17 mouse cellular contexts compared by ENCODE assay signal in the genomic region with DNA sequence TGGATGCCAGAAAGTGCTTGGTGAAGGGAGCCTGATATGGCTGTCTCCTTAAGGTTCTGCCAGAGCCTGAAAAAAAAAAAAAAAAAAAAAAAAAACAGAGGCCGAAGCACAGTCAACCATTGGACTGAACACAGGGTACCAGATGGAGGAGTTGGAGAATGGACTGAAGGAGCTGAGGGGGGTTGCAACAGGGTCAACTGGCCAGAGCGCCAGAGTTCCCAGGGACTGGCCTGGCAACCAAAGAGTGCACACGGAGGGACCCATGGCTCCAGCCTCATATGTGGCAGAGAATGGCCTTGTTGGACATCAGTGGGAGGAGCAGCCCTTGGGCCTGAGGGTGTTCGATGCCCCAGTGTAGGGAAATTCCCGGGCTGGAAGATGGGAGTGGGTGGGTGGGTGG.
DNase-seq lines count a peak whose midpoint lies in the region; ATAC-seq and TF ChIP-seq lines count a peak whose summit lies in the region.
"Had no signal": no experiment of that assay in that cellular context is flagged by ENCODE, and none has a peak within 500 bp of the region (broad histone marks: within the 10 kb centered on the region; RNA-seq: fewer than 3 reads in every experiment).

No protein-coding gene starts in this region.

- H3K4me3 ChIP-seq in stomach, postnatal 0 days (ENCODE audit: low read depth, low read length): no peak overlapping the region
- H3K4me3 ChIP-seq: embryonic facial prominence, embryonic 10.5 days; embryonic facial prominence, embryonic 12.5 days; forebrain, embryonic 13.5 days; forebrain, embryonic 15.5 days had no signal

- no peaks in the 10 kb centered on the region for H3K36me3 ChIP-seq in stomach, postnatal 0 days (ENCODE audit: control insufficient read depth, insufficient read depth, low read length)
- H3K36me3 ChIP-seq: embryonic facial prominence, embryonic 10.5 days; embryonic facial prominence, embryonic 12.5 days; forebrain, embryonic 15.5 days had no signal

- peak; percentile 23 to 59 for DNase-seq in cerebellum, postnatal 10 days
- DNase-seq in cerebellum, adult 11-12 months: no peak
- DNase-seq in cerebellum, postnatal 25 days: peak; percentile 11 to 14
- no peak for DNase-seq in cerebellum, postnatal 4 days (ENCODE audit: low spot score in 2 of 2)
- peak; percentile 8 for DNase-seq in brain, adult 2 months (ENCODE audit: low read depth, low spot score)
- no peak for DNase-seq in stomach, postnatal 0 days (ENCODE audit: low spot score)
- DNase-seq: adrenal gland, adult 2 months; adrenal gland, postnatal 10 days; adrenal gland, postnatal 25 days; cerebellum, adult 11 months; cerebellum, adult 8-10 months; cerebellum, postnatal 36 days; forebrain, postnatal 0 days had no signal

- no peak for TF ChIP-seq CTCF in stomach, postnatal 0 days (IDR thresholded peaks at IDR 0.05; ENCODE audit: low read depth)

- H3K27me3 ChIP-seq in stomach, postnatal 0 days (ENCODE audit: control insufficient read depth, insufficient read depth, low read length): no peaks in the 10 kb centered on the region
- H3K27me3 ChIP-seq: embryonic facial prominence, embryonic 12.5 days; forebrain, embryonic 13.5 days; forebrain, embryonic 15.5 days had no signal

- TF ChIP-seq EP300 in stomach, postnatal 0 days (optimal IDR thresholded peaks at IDR 0.05): no peak

- 84% methylated on average over 5 of the region's 5 CpGs for WGBS in stomach, postnatal 0 days

- no peak overlapping the region for H3K4me2 ChIP-seq in stomach, postnatal 0 days (replicated peaks; ENCODE audit: low read depth)
- H3K4me2 ChIP-seq: embryonic facial prominence, embryonic 12.5 days; forebrain, embryonic 13.5 days; forebrain, embryonic 15.5 days had no signal

- H3K4me1 ChIP-seq in stomach, postnatal 0 days (replicated peaks; ENCODE audit: control insufficient read depth, insufficient read depth): no peaks in the 10 kb centered on the region
- H3K4me1 ChIP-seq: embryonic facial prominence, embryonic 12.5 days; forebrain, embryonic 13.5 days; forebrain, embryonic 15.5 days had no signal

- no peak overlapping the region for H3K9ac ChIP-seq in stomach, postnatal 0 days (ENCODE audit: low read length)
- H3K9ac ChIP-seq: embryonic facial prominence, embryonic 12.5 days; forebrain, embryonic 13.5 days; forebrain, embryonic 15.5 days; forebrain, postnatal 0 days had no signal

- ATAC-seq in stomach, postnatal 0 days (ENCODE audit: low FRiP score, low TSS enrichment): no peak
- ATAC-seq: forebrain, embryonic 13.5 days; forebrain, embryonic 15.5 days; forebrain, postnatal 0 days had no signal

- H3K9me3 ChIP-seq in stomach, postnatal 0 days (ENCODE audit: control insufficient read depth, low read length): no peaks in the 10 kb centered on the region
- H3K9me3 ChIP-seq: embryonic facial prominence, embryonic 10.5 days; embryonic facial prominence, embryonic 12.5 days; forebrain, embryonic 13.5 days; forebrain, embryonic 15.5 days had no signal

- no peak overlapping the region for H3K27ac ChIP-seq in stomach, postnatal 0 days (replicated peaks)
- H3K27ac ChIP-seq: embryonic facial prominence, embryonic 10.5 days; embryonic facial prominence, embryonic 12.5 days; forebrain, embryonic 13.5 days; forebrain, embryonic 15.5 days had no signal

Comparison
In these comparisons a context has a peak if more than half of its experiments do, and no peak if none do; other contexts are left out.
1. DNase-seq: peak in cerebellum, postnatal 10 days (2 of 2), cerebellum, postnatal 25 days (2 of 2) and brain, adult 2 months (single experiment); none in cerebellum, adult 11-12 months (single experiment), cerebellum, postnatal 4 days (0 of 2) and stomach, postnatal 0 days (single experiment).